Mouse (Mus musculus) liver, adult (tissue): Measurements from ENCODE around the gene Sh3d19.

Experiments
- GATA4 ChIP-seq: IDR thresholded peaks from 2 replicates; pipeline ENCODE4 v1.6.1; 2014; ENCODE audit warnings: mild to moderate bottlenecking, low read length; ENCODE audit not compliant: insufficient replicate concordance

Sh3d19 gene

DNA sequence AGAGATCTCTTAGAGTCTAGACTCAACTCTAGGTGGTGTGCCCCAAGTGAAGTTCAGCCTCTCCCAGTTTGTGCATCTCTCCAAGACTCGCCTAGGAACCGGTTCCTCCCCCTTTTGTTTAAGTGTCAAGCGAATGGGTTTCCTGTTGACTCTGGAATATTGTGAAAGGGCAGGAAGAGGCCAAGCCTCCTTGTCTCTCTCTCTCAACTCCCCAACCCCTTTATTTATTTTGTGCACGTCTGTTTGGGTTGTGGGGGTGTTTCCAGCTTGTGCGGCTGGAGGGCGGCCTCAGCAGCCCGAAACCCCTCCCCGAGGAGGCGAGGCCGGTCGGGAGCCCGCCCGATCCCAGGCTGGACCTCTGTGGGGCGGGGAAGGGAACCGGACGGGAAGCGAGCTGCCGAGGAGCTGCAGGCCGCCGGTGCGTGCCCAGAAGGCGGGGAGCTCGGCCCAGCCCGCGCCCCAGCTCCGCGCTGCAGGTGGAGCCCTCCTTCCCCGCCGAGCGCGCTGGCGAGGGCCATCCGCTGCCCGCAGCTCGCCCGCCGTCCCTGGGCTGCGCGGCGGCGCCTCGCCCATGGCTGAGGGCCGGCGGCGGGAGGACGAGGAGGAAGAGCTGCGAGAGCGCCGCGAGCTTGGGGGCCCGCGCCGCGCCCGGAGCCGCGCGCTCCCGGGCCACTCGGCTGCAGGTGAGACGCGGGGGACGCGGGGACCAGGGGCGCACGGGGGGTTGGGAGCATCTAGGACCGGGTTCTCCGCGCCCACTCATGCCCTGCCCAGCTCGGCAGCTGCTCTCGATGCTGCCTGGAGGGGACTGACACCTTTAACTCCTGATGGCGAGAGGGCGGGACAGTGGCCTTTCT lies at the start of gene Sh3d19:
TSS of gene Sh3d19 (plus strand) at position 368 of the 857 bp plus-strand sequence.
- TF ChIP-seq GATA4, result 0 out of 2 replicates have a peak, but pooled peaks have one; percentile 15

DNA sequence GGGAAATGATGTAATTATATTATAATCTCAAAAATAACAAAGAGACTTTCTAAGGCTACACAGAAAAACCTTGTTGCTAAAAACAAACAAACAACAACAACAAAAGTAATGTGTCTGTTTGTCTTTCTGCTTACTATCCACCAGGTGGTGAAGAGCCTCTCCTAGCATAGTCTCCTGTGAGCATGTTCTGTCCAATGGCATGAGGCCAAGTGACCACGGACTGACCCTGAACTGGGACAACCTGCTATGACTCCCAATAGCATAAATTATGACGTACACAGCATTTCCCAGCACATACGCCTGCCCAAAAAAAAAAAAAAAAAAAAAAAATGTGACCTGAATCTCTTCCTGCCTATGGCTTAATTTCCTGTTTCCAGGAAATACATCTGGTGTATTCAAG lies 48.6 kb upstream of the Sh3d19 start:
- TF ChIP-seq GATA4, result no peak

DNA sequence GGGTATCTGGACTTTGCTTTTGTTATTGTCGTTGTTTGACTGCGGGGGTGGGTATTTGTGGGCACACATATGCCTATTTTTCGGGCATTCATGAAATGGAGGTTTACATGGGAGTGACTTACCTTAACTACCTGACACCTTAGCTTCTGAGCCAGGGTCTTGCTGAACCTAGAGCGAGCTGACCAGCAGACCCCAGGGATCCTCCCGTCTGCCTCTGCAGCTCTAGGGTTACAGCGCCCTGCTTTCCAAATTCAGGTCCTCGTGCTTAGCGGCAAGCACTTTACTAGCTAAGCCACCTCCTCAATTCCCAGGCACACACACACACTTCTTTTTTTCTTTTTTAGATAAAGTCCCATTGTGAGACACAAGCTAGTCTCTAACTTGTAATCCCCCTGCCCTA lies 47.6 kb upstream of the Sh3d19 start:
- no peak for TF ChIP-seq GATA4

DNA sequence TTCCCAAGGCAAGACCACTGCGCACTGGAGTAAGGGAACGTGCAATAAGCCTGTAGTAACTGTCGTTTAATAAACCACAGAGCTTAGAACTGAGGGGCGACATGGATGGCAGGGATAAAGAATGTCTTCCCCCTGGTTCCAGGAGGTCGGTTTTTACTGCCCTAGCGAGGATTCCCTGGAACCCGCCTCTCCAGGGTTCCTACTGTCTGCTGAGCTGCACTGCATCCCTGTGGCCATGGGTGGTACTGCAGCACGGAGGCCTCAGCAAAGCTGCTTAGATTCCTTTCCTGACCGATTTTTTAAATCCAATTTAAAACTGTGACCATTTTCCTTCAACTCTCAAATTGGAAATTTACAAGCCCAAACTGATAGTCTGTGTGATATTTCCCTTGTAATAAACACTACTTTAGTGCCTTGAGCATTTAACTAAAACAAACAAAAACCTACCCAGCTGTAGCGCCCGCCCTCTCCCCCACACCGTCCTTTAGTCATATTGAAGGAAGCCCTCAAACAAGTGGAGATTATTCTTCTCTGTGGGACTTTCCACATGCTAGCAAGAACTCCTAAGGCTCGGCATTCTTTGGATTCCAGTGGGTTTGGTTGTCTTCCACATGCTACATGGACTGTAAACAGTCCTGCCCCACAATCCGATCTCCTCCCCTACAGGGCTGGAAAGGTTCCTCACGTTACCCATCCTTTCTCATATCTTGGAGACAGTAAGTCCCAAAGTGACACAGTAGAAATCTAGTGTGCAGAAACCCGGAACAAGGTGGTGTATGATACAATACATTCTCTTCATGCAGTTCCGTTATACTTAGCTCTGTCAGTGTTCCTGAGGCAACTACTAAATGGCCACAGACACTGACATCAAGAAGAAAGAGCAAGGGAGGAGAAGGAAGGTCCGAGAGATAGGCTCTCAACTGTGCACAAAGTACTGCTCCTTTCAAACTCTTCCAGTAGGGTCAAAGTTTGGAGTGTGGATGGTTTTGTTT lies 46.7 kb upstream of the Sh3d19 start:
- no peak for TF ChIP-seq GATA4

DNA sequence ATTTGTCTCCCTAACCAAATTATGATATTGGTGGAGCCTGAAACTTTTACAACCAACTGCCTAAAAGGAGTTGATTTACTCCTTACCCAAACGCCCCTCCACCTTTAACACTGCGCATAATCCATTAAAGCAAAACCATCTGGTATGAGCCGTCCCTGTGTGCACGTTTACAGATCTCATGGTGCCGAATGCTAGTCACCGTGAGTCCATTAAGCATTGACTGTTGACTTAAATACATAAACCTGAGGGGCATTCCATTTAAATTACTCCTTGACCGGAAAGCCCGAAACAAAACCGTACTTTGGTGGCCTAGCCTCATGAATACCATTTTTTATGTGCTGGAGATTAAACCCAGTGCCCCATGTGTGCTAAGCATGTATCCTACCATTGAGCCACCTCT lies 43.6 kb upstream of the Sh3d19 start:
- no peak for TF ChIP-seq GATA4

DNA sequence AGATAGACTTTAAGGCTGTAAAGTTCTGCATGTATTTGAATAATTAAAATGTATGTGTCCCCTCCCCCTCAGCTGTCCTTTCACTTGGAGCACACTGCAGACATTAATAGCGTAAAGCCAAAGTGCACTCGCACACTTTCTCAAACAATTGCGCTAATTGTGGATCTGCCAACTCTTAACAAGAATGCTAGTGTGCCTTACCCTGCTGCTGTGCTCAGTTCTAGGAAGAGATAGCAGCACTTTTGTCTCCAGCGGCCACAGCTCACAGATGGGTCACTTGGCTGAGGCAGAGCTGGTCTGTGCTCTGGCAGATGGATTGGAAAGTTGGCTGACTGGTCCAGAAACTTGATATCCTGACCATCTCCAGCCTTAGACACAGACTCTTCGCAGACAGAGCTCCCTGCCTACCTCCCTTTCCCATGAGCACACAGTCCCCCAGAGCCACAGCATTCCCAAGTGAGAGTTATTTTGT lies 42.7 kb upstream of the Sh3d19 start:
- TF ChIP-seq GATA4, result no peak

DNA sequence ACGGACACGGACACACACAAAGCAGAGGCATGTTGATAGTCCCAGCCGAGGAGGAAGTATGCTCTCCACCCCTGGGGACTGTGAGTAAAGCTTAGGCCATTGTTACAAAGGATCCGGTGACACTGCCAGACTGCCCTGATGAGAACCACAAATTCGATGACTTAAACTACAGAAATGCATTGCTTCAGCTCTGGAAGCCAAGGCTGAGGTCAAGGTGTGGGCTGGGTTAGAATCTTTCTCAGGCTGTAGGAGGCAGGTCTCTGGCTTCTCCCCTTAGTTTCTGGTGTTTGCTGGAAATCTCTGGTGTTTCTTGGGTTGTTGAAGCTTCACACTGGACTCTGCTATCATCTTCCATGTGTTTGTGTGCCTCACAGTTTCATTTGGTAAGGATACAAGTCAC lies 41.2 kb upstream of the Sh3d19 start:
- TF ChIP-seq GATA4, result no peak

DNA sequence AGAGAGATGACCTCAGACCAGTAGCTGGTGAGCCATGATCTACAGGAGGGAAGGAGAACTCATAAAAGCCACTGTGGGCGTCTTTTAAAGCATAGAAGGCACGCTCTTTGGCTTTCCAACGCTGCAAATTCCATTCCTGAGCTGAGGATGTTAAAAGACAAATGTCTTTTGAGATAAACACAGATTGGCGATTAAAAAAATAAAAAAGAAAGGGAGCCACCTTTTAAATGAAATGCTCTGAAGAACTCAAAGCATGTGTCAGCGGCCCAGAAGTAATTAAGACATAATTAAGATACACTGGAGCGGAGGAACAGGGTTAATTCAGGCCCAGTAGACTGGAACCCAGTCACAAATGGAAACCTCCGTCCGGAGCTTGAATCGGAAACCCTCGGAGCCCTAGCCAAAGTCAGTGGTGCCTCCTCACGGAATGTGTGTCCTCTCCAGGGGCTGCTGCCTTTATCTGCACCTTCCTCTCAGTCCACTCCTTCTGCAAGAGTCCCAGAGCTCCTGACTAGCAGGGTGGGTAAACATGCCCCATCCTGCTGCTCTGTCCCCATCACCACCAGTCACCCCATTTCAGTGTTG lies 40.1 kb upstream of the Sh3d19 start:
- no peak for TF ChIP-seq GATA4

DNA sequence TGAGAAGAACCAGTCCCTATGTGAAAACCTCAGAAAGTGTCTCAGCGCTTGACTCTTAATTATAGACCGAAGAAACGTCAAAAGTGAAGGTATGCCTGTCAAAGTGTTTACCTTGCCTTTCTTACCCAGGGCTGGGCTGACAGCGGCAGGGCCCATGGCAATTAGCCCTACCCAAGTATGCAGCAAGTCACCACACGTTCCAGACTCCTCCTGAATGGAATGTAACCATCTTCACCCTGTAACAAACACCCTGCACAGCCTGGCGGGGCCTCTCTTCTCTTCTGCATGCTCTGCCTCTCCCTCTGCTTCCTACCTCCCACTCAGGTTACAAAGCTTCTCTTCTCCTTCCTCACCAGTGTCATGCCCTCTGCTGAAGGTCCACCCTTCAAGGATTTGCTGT lies 39.0 kb upstream of the Sh3d19 start:
- TF ChIP-seq GATA4, result no peak

DNA sequence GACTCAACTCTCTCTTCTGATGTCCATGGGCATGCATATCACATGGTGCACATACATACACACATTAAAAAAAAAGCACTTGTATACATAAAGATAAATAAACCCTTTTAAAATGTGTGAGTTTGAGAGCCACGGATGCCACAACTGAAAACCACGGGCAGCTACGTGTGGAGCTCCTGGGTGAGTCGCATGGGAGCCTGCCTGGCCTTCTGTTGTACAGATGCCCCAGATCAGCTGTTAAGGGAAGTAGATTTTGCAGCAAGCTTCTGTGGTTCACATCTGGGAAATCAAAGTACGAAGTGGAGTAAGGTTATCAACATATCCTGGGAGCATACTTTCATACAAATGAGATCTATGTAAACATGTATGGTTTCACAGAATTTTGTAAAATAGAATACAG lies 37.3 kb upstream of the Sh3d19 start:
- no peak for TF ChIP-seq GATA4

DNA sequence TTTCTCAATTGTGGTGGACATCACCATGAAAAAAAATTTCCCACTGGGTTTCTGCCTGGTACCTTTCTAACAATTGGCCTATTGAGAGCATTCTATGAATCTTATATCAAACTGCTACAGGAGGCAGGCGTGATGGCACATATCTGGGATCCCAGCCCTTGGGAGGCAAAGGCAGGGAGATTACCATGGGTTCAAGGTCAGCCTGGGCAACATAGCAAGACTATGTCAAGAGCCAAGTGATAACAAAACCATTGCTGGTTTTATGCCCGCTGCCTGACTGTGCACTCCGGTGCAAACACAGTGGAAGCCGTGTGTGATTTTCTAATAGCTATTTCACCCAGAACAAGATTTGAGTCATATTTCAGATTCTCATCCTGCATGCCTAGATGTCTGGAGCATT lies 20.0 kb upstream of the Sh3d19 start:
- TF ChIP-seq GATA4, result no peak

DNA sequence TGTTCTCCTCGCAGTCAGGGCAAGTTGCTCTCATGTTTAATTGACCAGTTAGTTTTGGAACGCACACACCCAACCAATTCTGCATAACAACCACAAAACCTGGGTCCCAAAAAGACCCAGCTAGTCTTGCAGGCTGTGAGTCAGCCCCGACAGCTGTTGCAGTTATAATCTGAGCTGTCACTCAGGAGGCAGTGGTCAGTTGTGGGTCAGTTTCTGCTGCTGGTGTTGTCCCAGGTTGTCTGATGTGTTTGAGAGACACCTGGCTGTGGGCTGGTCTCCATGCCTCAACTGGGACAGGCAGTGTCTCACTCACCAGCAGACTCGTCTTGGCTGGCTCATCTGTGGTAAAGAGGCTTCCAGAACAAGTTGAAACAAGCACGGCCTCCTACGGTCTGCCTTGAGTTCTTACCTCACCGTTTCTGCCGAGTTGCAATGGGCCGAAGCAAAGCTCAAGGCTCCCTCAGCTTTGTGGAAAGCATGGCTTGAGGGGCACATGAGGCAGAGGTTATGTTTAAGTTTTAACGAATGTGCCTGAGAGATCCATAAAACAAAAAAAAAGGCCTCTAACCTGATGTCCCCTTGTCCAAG lies 18.1 kb upstream of the Sh3d19 start:
- no peak for TF ChIP-seq GATA4

DNA sequence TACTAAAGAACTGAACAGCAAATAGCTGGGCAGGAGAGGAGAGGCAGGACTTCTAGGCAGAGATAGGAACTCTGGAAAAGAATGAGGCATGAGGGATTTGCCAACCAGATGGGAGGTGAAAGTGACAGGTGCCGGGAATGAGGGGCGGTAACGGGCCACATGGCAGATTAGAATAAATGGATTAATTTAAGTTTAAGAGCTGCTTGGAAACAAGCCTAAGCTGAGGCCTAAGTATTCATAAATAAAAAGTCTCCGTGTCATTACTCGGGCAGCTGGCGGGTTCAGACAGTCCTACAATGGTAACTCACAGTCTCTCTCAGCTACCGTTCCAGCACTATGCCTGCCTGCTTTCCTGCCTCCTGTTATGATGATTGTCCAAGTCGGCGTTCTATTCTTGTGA lies 15.6 kb upstream of the Sh3d19 start:
- TF ChIP-seq GATA4, result no peak

DNA sequence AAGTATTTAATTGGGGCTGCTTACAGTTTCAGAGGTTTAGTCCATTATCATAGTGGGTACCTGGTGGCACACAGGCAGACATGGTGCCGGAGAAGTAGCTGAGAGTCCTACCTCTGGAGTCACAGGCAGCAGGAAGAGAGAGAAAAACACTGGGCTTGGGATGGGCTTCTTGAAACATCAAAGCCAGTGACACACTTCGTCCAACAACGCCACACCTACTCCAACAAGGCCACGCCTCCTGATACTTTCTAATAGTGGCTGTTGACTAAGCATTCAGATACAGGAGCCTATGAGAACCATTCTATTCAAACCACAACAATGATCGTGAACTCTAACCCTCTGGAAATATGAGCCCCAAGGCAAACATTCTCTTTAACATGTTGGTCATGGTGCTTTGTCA lies 15.2 kb upstream of the Sh3d19 start:
- no peak for TF ChIP-seq GATA4

DNA sequence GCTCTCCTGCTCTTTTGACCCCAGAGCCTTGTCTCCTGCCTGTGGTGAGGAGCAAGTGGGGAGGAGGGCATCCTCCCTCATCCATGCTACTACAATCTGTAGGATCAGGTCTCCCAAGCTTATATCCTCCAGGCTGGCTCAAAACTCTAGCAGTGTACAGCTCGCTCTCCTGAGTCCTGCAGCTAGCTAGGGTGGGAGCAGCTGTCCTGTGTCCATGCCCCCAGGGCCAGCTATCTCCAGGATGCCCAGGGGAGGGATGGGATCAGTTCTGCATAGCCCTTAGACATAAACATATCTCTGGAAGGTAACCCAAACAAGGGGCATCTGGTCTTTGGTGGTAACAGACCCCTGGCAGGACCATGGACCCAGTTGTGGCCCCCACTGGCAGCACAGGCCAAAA lies 11.2 kb upstream of the Sh3d19 start:
- TF ChIP-seq GATA4, result no peak
